Mouse (Mus musculus): ENCODE results near the gene Itgb3bp. TPM values are rescaled to one million over a fixed set of nuclear protein-coding genes. Genes with fewer than 3 reads are reported as not detected.
A peak's percentile ranks its signal among the peaks of the same experiment; 100 is the strongest.

The Itgb3bp gene
- polyA plus RNA-seq, 1 experiment = 7.8 TPM

GRCm38 (mm10) chr4:99770555-99770954 lies 159.1 kb downstream of the Itgb3bp start:
- no peak for TF ChIP-seq CTCF (IDR thresholded peaks at IDR 0.05; ENCODE audit: low read depth, low read length)
- TF ChIP-seq POLR2A (IDR thresholded peaks at IDR 0.05; ENCODE audit: borderline replicate concordance, low read depth, low read length) = no peak
- Histone ChIP-seq H3K4me3 (ENCODE audit: insufficient read depth, low read length) (no peak overlapping the region), H3K27ac (ENCODE audit: insufficient read depth, low read depth, low read length) (no peak overlapping the region), H3K4me1 (ENCODE audit: control insufficient read depth, insufficient read depth, low read length) (peaks cover 5% of the 10 kb centered on the region; the same call in 1 of the 2 replicates)

- no peak for TF ChIP-seq POLR2A (IDR thresholded peaks at IDR 0.05; ENCODE audit: borderline replicate concordance, low read depth, low read length)
- TF ChIP-seq CTCF (IDR thresholded peaks at IDR 0.05; ENCODE audit: low read depth, low read length) = no peak
- Histone ChIP-seq H3K4me1 (ENCODE audit: control insufficient read depth, insufficient read depth, low read length) (peaks cover 5% of the 10 kb centered on the region; the same call in 1 of the 2 replicates), H3K4me3 (ENCODE audit: insufficient read depth, low read length) (no peak overlapping the region), H3K27ac (ENCODE audit: insufficient read depth, low read depth, low read length) (no peak overlapping the region)
Observed at GRCm38 (mm10) chr4:99766753-99767152, 162.9 kb downstream of the Itgb3bp start.

GRCm38 (mm10) chr4:99766303-99766702 lies 163.3 kb downstream of the Itgb3bp start:
- Histone ChIP-seq H3K4me3 (ENCODE audit: insufficient read depth, low read length) (no peak overlapping the region), H3K4me1 (ENCODE audit: control insufficient read depth, insufficient read depth, low read length) (peaks cover 5% of the 10 kb centered on the region; the same call in 1 of the 2 replicates), H3K27ac (ENCODE audit: insufficient read depth, low read depth, low read length) (no peak overlapping the region)
- TF ChIP-seq POLR2A (IDR thresholded peaks at IDR 0.05; ENCODE audit: borderline replicate concordance, low read depth, low read length) (no peak), CTCF (IDR thresholded peaks at IDR 0.05; ENCODE audit: low read depth, low read length) (no peak)

GRCm38 (mm10) chr4:99752426-99752825 lies 177.2 kb downstream of the Itgb3bp start:
- Histone ChIP-seq H3K4me1 (ENCODE audit: control insufficient read depth, insufficient read depth, low read length) (no peaks in the 10 kb centered on the region), H3K4me3 (ENCODE audit: insufficient read depth, low read length) (no peak overlapping the region), H3K27ac (ENCODE audit: insufficient read depth, low read depth, low read length) (no peak overlapping the region)
- TF ChIP-seq CTCF (IDR thresholded peaks at IDR 0.05; ENCODE audit: low read depth, low read length) (no peak), POLR2A (IDR thresholded peaks at IDR 0.05; ENCODE audit: borderline replicate concordance, low read depth, low read length) (no peak)

GRCm38 (mm10) chr4:99739836-99740235 lies 189.8 kb downstream of the Itgb3bp start:
- H3K27ac ChIP-seq (ENCODE audit: insufficient read depth, low read depth, low read length) = no peak overlapping the region
- TF ChIP-seq POLR2A (IDR thresholded peaks at IDR 0.05; ENCODE audit: borderline replicate concordance, low read depth, low read length) (no peak), CTCF (IDR thresholded peaks at IDR 0.05; ENCODE audit: low read depth, low read length) (no peak)
- H3K4me3 ChIP-seq (ENCODE audit: insufficient read depth, low read length) = no peak overlapping the region
- no peaks in the 10 kb centered on the region for H3K4me1 ChIP-seq (ENCODE audit: control insufficient read depth, insufficient read depth, low read length)

- no peaks in the 10 kb centered on the region for H3K4me1 ChIP-seq (ENCODE audit: control insufficient read depth, insufficient read depth, low read length)
- TF ChIP-seq CTCF (IDR thresholded peaks at IDR 0.05; ENCODE audit: low read depth, low read length) = no peak
- no peak for TF ChIP-seq POLR2A (IDR thresholded peaks at IDR 0.05; ENCODE audit: borderline replicate concordance, low read depth, low read length)
- H3K27ac ChIP-seq (ENCODE audit: insufficient read depth, low read depth, low read length) = no peak overlapping the region
- H3K4me3 ChIP-seq (ENCODE audit: insufficient read depth, low read length) = no peak overlapping the region
Observed at GRCm38 (mm10) chr4:99725914-99726451, 203.6 kb downstream of the Itgb3bp start.

- no peak overlapping the region for H3K4me3 ChIP-seq (ENCODE audit: insufficient read depth, low read length)
- no peaks in the 10 kb centered on the region for H3K4me1 ChIP-seq (ENCODE audit: control insufficient read depth, insufficient read depth, low read length)
- H3K27ac ChIP-seq (ENCODE audit: insufficient read depth, low read depth, low read length) = no peak overlapping the region
- no peak for TF ChIP-seq CTCF (IDR thresholded peaks at IDR 0.05; ENCODE audit: low read depth, low read length)
- no peak for TF ChIP-seq POLR2A (IDR thresholded peaks at IDR 0.05; ENCODE audit: borderline replicate concordance, low read depth, low read length)
Observed at GRCm38 (mm10) chr4:99724331-99724730, 205.3 kb downstream of the Itgb3bp start.

GRCm38 (mm10) chr4:99717905-99718304 lies 211.7 kb downstream of the Itgb3bp start:
- TF ChIP-seq CTCF (IDR thresholded peaks at IDR 0.05; ENCODE audit: low read depth, low read length) (no peak), POLR2A (IDR thresholded peaks at IDR 0.05; ENCODE audit: borderline replicate concordance, low read depth, low read length) (no peak)
- no peak overlapping the region for H3K4me3 ChIP-seq (ENCODE audit: insufficient read depth, low read length)
- H3K27ac ChIP-seq (ENCODE audit: insufficient read depth, low read depth, low read length) = no peak overlapping the region
- peaks cover 3% of the 10 kb centered on the region; the same call in 1 of the 2 replicates for H3K4me1 ChIP-seq (ENCODE audit: control insufficient read depth, insufficient read depth, low read length)

GRCm38 (mm10) chr4:99715783-99716416 lies 213.7 kb downstream of the Itgb3bp start:
- TF ChIP-seq CTCF (IDR thresholded peaks at IDR 0.05; ENCODE audit: low read depth, low read length) (no peak), POLR2A (IDR thresholded peaks at IDR 0.05; ENCODE audit: borderline replicate concordance, low read depth, low read length) (no peak)

More at GRCm38 (mm10) chr4:99715783-99716416, 213.7 kb downstream of the Itgb3bp start:
- Histone ChIP-seq H3K4me1 (ENCODE audit: control insufficient read depth, insufficient read depth, low read length) (peaks cover 3% of the 10 kb centered on the region; the same call in 1 of the 2 replicates), H3K27ac (ENCODE audit: insufficient read depth, low read depth, low read length) (no peak overlapping the region), H3K4me3 (ENCODE audit: insufficient read depth, low read length) (peak overlapping the region; percentile 86)

Other genes starting within 250 kb of the Itgb3bp start
- 12.9 and 13.3 TPM in 2 replicates for gene Alg6, start 214.1 kb downstream of the Itgb3bp start, polyA plus RNA-seq (2012; ENCODE audit: insufficient read depth, insufficient read length, missing spikeins)
- 3.6 and 5.7 TPM in 2 replicates for gene Efcab7, start 100.6 kb downstream of the Itgb3bp start, polyA plus RNA-seq (2012; ENCODE audit: insufficient read depth, insufficient read length, missing spikeins)
- 18.2 and 19.2 TPM in 2 replicates for gene Pgm1, start 399 bp downstream of the Itgb3bp start, polyA plus RNA-seq (2012; ENCODE audit: insufficient read depth, insufficient read length, missing spikeins)
- not detected in 2 replicates for gene Ror1, start 166.0 kb upstream of the Itgb3bp start, polyA plus RNA-seq (2012; ENCODE audit: insufficient read depth, insufficient read length, missing spikeins)